In genomic region chr8:117440759-117441158, GRCm38 (mm10) we compare ENCODE assay signal across 29 mouse cellular contexts. TPM values are rescaled to one million over a fixed set of nuclear protein-coding genes. Genes with fewer than 3 reads are reported as not detected.
DNase-seq lines count a peak whose midpoint lies in the region; ATAC-seq and TF ChIP-seq lines count a peak whose summit lies in the region.
"Had no signal": no experiment of that assay in that cellular context is flagged by ENCODE, and none has a peak within 500 bp of the region (broad histone marks: within the 10 kb centered on the region; RNA-seq: fewer than 3 reads in every experiment).

No protein-coding gene starts in this region.

- H3K4me3 ChIP-seq in liver, embryonic 14.5 days (ENCODE audit: insufficient read depth in 1 of 2, low read depth in 2 of 2, low read length in 2 of 2): no peak overlapping the region
- no peak overlapping the region for H3K4me3 ChIP-seq in stomach, embryonic 15.5 days (replicated peaks)
- no peak overlapping the region for H3K4me3 ChIP-seq in forebrain, embryonic 12.5 days (replicated peaks)
- H3K4me3 ChIP-seq: embryonic facial prominence, embryonic 13.5 days; erythroblast, embryonic 14.5 days; heart, embryonic 15.5 days; kidney, embryonic 15.5 days; layer of hippocampus, adult 2 months; left cerebral cortex, adult 2 months; limb, embryonic 12.5 days had no signal

- peak; percentile 66 for ATAC-seq in liver, embryonic 14.5 days (ENCODE audit: insufficient read depth)
- ATAC-seq in stomach, embryonic 15.5 days (ENCODE audit: insufficient read depth, low FRiP score, low read depth): peak; percentile 76
- ATAC-seq in erythroblast, adult 5-6 weeks (replicated peaks; ENCODE audit: low FRiP score, poor library complexity, severe bottlenecking): no peak
- no peak for ATAC-seq in forebrain, embryonic 12.5 days (ENCODE audit: low FRiP score)
- ATAC-seq: CD4-positive, CD25-positive, alpha-beta regulatory T cell, adult 4 months; hindbrain, postnatal 0 days; midbrain, embryonic 16.5 days had no signal

- no peak overlapping the region for H3K9ac ChIP-seq in liver, embryonic 14.5 days (replicated peaks)
- H3K9ac ChIP-seq in stomach, embryonic 15.5 days: no peak overlapping the region
- no peak overlapping the region for H3K9ac ChIP-seq in forebrain, embryonic 12.5 days
- H3K9ac ChIP-seq: embryonic facial prominence, embryonic 13.5 days; heart, embryonic 15.5 days; kidney, embryonic 15.5 days; limb, embryonic 12.5 days had no signal

- peak; percentile 22 for DNase-seq in liver
- peak; percentile 16 to 29 (median 17) for DNase-seq in liver, embryonic 14.5 days (ENCODE audit: low read depth in 3 of 3, low spot score in 3 of 3)
- DNase-seq in lung, postnatal 25 days (ENCODE audit: low spot score): no peak
- no peak for DNase-seq in ovary, adult 18-20 months (ENCODE audit: low spot score)
- DNase-seq: adrenal gland, postnatal 14 days; cerebellum, adult 11-12 months; cerebellum, postnatal 10 days; gastrocnemius, postnatal 10 days; kidney, adult 11 months; kidney, postnatal 25 days; lung, adult 2 months; lung, postnatal 10 days; right cerebral cortex, adult 18-20 months; thymus, adult 18-20 months; thymus, postnatal 25 days had no signal

- TF ChIP-seq CTCF in liver, embryonic 14.5 days (IDR thresholded peaks at IDR 0.05; ENCODE audit: low read depth): no peak

- TF ChIP-seq EP300 in liver, embryonic 14.5 days (IDR thresholded peaks at IDR 0.05; ENCODE audit: low read depth): no peak

- no peak overlapping the region for H3K27ac ChIP-seq in liver, embryonic 14.5 days
- no peak overlapping the region for H3K27ac ChIP-seq in stomach, embryonic 15.5 days
- H3K27ac ChIP-seq in forebrain, embryonic 12.5 days: no peak overlapping the region
- H3K27ac ChIP-seq: embryonic facial prominence, embryonic 13.5 days; heart, embryonic 15.5 days; hindbrain, postnatal 0 days; kidney, embryonic 15.5 days; layer of hippocampus, adult 2 months; left cerebral cortex, adult 2 months; limb, embryonic 12.5 days had no signal

- H3K27me3 ChIP-seq in liver, embryonic 14.5 days (ENCODE audit: control insufficient read depth, insufficient read depth, low read length): no peaks in the 10 kb centered on the region
- H3K27me3 ChIP-seq in stomach, embryonic 15.5 days (replicated peaks): no peaks in the 10 kb centered on the region
- no peaks in the 10 kb centered on the region for H3K27me3 ChIP-seq in forebrain, embryonic 12.5 days
- H3K27me3 ChIP-seq: embryonic facial prominence, embryonic 13.5 days; heart, embryonic 15.5 days; kidney, embryonic 15.5 days; limb, embryonic 12.5 days had no signal

- H3K4me2 ChIP-seq in liver, embryonic 14.5 days (ENCODE audit: low read depth): no peak overlapping the region
- H3K4me2 ChIP-seq in stomach, embryonic 15.5 days: no peak overlapping the region
- no peak overlapping the region for H3K4me2 ChIP-seq in forebrain, embryonic 12.5 days
- H3K4me2 ChIP-seq: embryonic facial prominence, embryonic 13.5 days; heart, embryonic 15.5 days; kidney, embryonic 15.5 days; limb, embryonic 12.5 days; midbrain, embryonic 11.5 days had no signal

- peaks cover 0 to 5% of the 10 kb centered on the region in 2 experiments; a peak in 2 of 4 replicates for H3K4me1 ChIP-seq in liver, embryonic 14.5 days (replicated peaks; ENCODE audit: control insufficient read depth in 2 of 2, insufficient read depth in 2 of 2, low read length in 1 of 2)
- 0 out of 2 replicates have a peak, but pooled peaks cover 2% of the 10 kb centered on the region for H3K4me1 ChIP-seq in stomach, embryonic 15.5 days
- peaks cover 12% of the 10 kb centered on the region for H3K4me1 ChIP-seq in forebrain, embryonic 12.5 days
- H3K4me1 ChIP-seq: embryonic facial prominence, embryonic 13.5 days had no signal

- 74% methylated on average over 6 of the region's 6 CpGs for WGBS in liver, embryonic 14.5 days (ENCODE audit: insufficient replicate concordance)
- 56% methylated on average over 6 of the region's 6 CpGs for WGBS in stomach, embryonic 15.5 days
- 93% methylated on average over 6 of the region's 6 CpGs for WGBS in forebrain, embryonic 12.5 days

- no peaks in the 10 kb centered on the region for H3K9me3 ChIP-seq in liver, embryonic 14.5 days (ENCODE audit: control insufficient read depth, low read length)
- no peaks in the 10 kb centered on the region for H3K9me3 ChIP-seq in stomach, embryonic 15.5 days
- no peaks in the 10 kb centered on the region for H3K9me3 ChIP-seq in forebrain, embryonic 12.5 days
- H3K9me3 ChIP-seq: embryonic facial prominence, embryonic 13.5 days; heart, embryonic 15.5 days; kidney, embryonic 15.5 days; limb, embryonic 12.5 days had no signal

- peaks cover 7% of the 10 kb centered on the region for H3K36me3 ChIP-seq in liver, embryonic 14.5 days (replicated peaks; ENCODE audit: control insufficient read depth, insufficient read depth, low read depth)
- H3K36me3 ChIP-seq in stomach, embryonic 15.5 days: peaks cover 32% of the 10 kb centered on the region
- peaks cover 66% of the 10 kb centered on the region for H3K36me3 ChIP-seq in forebrain, embryonic 12.5 days (replicated peaks)

RNA-seq across cellular contexts. Expression of gene Plcg2, which starts 57.3 kb away (rescaled TPM):
- polyA plus RNA-seq in liver, embryonic 14.5 days (2012; rRNA removed): 2.8 and 4.3 TPM in 2 replicates
- 5.0 and 5.4 TPM in 2 replicates for polyA plus RNA-seq in liver, embryonic 14.5 days (2014; fragmentation: Nextera tagmentation; extraction: Ambion mirVana)
- polyA plus RNA-seq in stomach, embryonic 15.5 days (2015; fragmentation: Nextera tagmentation; extraction: Ambion mirVana): 4.2 and 4.9 TPM in 2 replicates
- 16.1 and 19.6 TPM in 2 replicates for total RNA-seq in erythroblast, adult 5-6 weeks (2015; ENCODE audit: low replicate concordance)
- 19.0 and 19.8 TPM in 2 replicates for total RNA-seq in erythroblast, adult 5-6 weeks (2017; ENCODE audit: low replicate concordance)
- 1.1 and 1.6 TPM in 2 replicates for polyA plus RNA-seq in forebrain, embryonic 12.5 days (2016; fragmentation: Nextera tagmentation; extraction: Ambion mirVana)

Comparison
In these comparisons a context has a peak if more than half of its experiments do, and no peak if none do; other contexts are left out.
1. DNase-seq: peak in liver (single experiment) and liver, embryonic 14.5 days (3 of 3); none in lung, postnatal 25 days (single experiment) and ovary, adult 18-20 months (single experiment).
2. ATAC-seq: peak in liver, embryonic 14.5 days (single experiment) and stomach, embryonic 15.5 days (single experiment); none in erythroblast, adult 5-6 weeks (single experiment) and forebrain, embryonic 12.5 days (single experiment).